Comparison of ENCODE assay signal across 8 mouse cellular contexts in the genomic region with DNA sequence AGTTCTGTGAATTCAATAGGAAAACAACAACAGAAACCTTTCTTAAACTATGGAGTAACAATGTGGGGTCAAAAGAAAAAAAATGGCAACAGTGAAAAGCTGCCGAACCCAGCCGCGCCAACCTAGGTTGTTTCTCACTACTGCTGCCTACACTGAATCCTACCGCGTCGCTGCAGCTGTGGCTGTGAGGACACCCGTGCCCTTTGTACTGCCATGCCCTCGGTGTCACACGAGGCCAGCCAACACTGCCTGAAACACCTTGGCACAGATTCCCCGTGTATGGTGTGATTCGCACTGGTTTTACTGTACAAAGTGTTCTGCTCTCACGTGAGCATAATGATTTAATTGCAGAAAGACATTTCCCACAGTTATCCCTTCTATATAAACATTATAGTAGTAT. TPM values are rescaled to one million over a fixed set of nuclear protein-coding genes. Genes with fewer than 3 reads are reported as not detected.
A peak's percentile ranks its signal among the peaks of the same experiment; 100 is the strongest.
DNase-seq lines count a peak whose midpoint lies in the region; ATAC-seq and TF ChIP-seq lines count a peak whose summit lies in the region.

No protein-coding gene starts in this region.

- 20% methylated on average over 12 of the region's 12 CpGs for WGBS in heart, embryonic 11.5 days (ENCODE audit: insufficient replicate concordance)
- WGBS in kidney, embryonic 16.5 days, result 16% methylated on average over 12 of the region's 12 CpGs

- H3K9ac ChIP-seq in heart, embryonic 11.5 days (ENCODE audit: low read depth, low read length), result peak overlapping the region; percentile 97
- peak overlapping the region; percentile 92 for H3K9ac ChIP-seq in kidney, embryonic 16.5 days (replicated peaks; ENCODE audit: low read length)

- peak overlapping the region; percentile 31 for H3ac ChIP-seq in C2C12 (ENCODE audit: control insufficient read depth, insufficient read length, low read depth)

- peak overlapping the region; percentile 68 for H3K4me2 ChIP-seq in heart, embryonic 11.5 days
- peak overlapping the region; percentile 63 for H3K4me2 ChIP-seq in kidney, embryonic 16.5 days (replicated peaks; ENCODE audit: low read depth, low read length)

- H3K27me3 ChIP-seq in C2C12 (ENCODE audit: control insufficient read depth, insufficient read depth, insufficient read length), result no peaks in the 10 kb centered on the region
- no peaks in the 10 kb centered on the region for H3K27me3 ChIP-seq in heart, embryonic 11.5 days (ENCODE audit: control insufficient read depth, insufficient read depth, low read length)
- no peaks in the 10 kb centered on the region for H3K27me3 ChIP-seq in kidney, embryonic 16.5 days (ENCODE audit: insufficient read depth, low read length)
- no peaks in the 10 kb centered on the region for H3K27me3 ChIP-seq in splenic B cell, adult 2 months (ENCODE audit: control insufficient read depth, insufficient read depth, low read length, poor library complexity, severe bottlenecking)

- peaks cover 9% of the 10 kb centered on the region for H3K79me3 ChIP-seq in C2C12 (ENCODE audit: low read depth)

- TF ChIP-seq CTCF in C2C12 (IDR thresholded peaks at IDR 0.05; ENCODE audit: control insufficient read depth, insufficient read depth, insufficient read length), result no peak

- DNase-seq in MN1 (ENCODE audit: low spot score), result peak; percentile 33
- peak; percentile 7 for DNase-seq in embryo, embryonic 11.5 days (ENCODE audit: low read depth, low spot score)
- DNase-seq in lung, postnatal 4 days, result peak; percentile 18 to 28
- DNase-seq in splenic B cell, adult 2 months (ENCODE audit: low read depth, low spot score), result peak; percentile 22
- no peak for DNase-seq in ovary, postnatal 14 days (ENCODE audit: low spot score)

- H3K27ac ChIP-seq in heart, embryonic 11.5 days (ENCODE audit: low read depth, low read length), result no peak overlapping the region
- 0 out of 2 replicates have a peak overlapping the region, but pooled peaks have one; percentile 34 for H3K27ac ChIP-seq in kidney, embryonic 16.5 days (ENCODE audit: low read length)

- peaks cover 5% of the 10 kb centered on the region; the same call in 1 of the 2 replicates for H3K4me1 ChIP-seq in heart, embryonic 11.5 days (ENCODE audit: control insufficient read depth, insufficient read depth, low read length)
- peaks cover 13% of the 10 kb centered on the region for H3K4me1 ChIP-seq in kidney, embryonic 16.5 days (ENCODE audit: insufficient read depth, low read length)

- H3K9me3 ChIP-seq in heart, embryonic 11.5 days (replicated peaks; ENCODE audit: control insufficient read depth, low read length), result no peaks in the 10 kb centered on the region
- H3K9me3 ChIP-seq in kidney, embryonic 16.5 days (ENCODE audit: low read length), result no peaks in the 10 kb centered on the region

- peaks cover 16% of the 10 kb centered on the region for H3K79me2 ChIP-seq in C2C12 (ENCODE audit: control insufficient read depth, insufficient read depth)

- peaks cover 15% of the 10 kb centered on the region for H3K36me3 ChIP-seq in C2C12 (ENCODE audit: control insufficient read depth, insufficient read depth)
- 0 out of 2 replicates have a peak, but pooled peaks cover 3% of the 10 kb centered on the region for H3K36me3 ChIP-seq in heart, embryonic 11.5 days (ENCODE audit: control insufficient read depth, insufficient read depth, low read length)
- peaks cover 12% of the 10 kb centered on the region; the same call in 1 of the 2 replicates for H3K36me3 ChIP-seq in kidney, embryonic 16.5 days (ENCODE audit: insufficient read depth, low read length)
- H3K36me3 ChIP-seq in splenic B cell, adult 2 months (ENCODE audit: control insufficient read depth, insufficient read depth, low read length, poor library complexity, severe bottlenecking), result no peaks in the 10 kb centered on the region

- ATAC-seq in heart, embryonic 11.5 days (replicated peaks; ENCODE audit: insufficient number of reproducible peaks, low FRiP score, low TSS enrichment), result no peak
- no peak for ATAC-seq in kidney, embryonic 16.5 days (ENCODE audit: low FRiP score, low TSS enrichment)

- H3K4me3 ChIP-seq in C2C12 (ENCODE audit: insufficient read depth, poor library complexity, severe bottlenecking), result peak overlapping the region; percentile 14
- H3K4me3 ChIP-seq in heart, embryonic 11.5 days (ENCODE audit: low read depth, low read length), result peak overlapping the region; percentile 99
- H3K4me3 ChIP-seq in kidney, embryonic 16.5 days (ENCODE audit: low read length), result peak overlapping the region; percentile 93

TF ChIP-seq in C2C12, 6 proteins besides CTCF, POLR2A, EP300 and RAD21:
- TF ChIP-seq MYOD1 (IDR thresholded peaks at IDR 0.05; ENCODE audit: control insufficient read depth, insufficient read length, low read depth) (no peak), MAX (IDR thresholded peaks at IDR 0.05) (no peak), FOSL1 (IDR thresholded peaks at IDR 0.05; ENCODE audit: insufficient read depth, low read length, poor library complexity, severe bottlenecking) (no peak), USF1 (IDR thresholded peaks at IDR 0.05; ENCODE audit: low read depth) (no peak), MYOG (IDR thresholded peaks at IDR 0.05; ENCODE audit: control insufficient read depth, extremely low read depth, insufficient read length) (no peak), CEBPB (IDR thresholded peaks at IDR 0.05; ENCODE audit: low read depth) (no peak)
TF ChIP-seq in C2C12: peak in this region for 0.

RNA-seq across cellular contexts. Expression of a gene that starts 0.9 kb away (rescaled TPM):
- polyA plus RNA-seq in C2C12 (2012; fragmentation: generic; extraction: Trizol), result 42.1 TPM
- 122 and 144 TPM in 2 replicates for polyA plus RNA-seq in heart, embryonic 11.5 days (2014; fragmentation: Nextera tagmentation; extraction: Ambion mirVana)
- polyA plus RNA-seq in kidney, embryonic 16.5 days (2015; fragmentation: Nextera tagmentation; extraction: Ambion mirVana), result 64.0 and 67.9 TPM in 2 replicates

RNA-seq across cellular contexts. Expression of a gene that starts 43.2 kb away (rescaled TPM):
- 3.6 TPM for polyA plus RNA-seq in C2C12 (2012; fragmentation: generic; extraction: Trizol)
- 20.2 and 21.3 TPM in 2 replicates for polyA plus RNA-seq in heart, embryonic 11.5 days (2014; fragmentation: Nextera tagmentation; extraction: Ambion mirVana)
- polyA plus RNA-seq in kidney, embryonic 16.5 days (2015; fragmentation: Nextera tagmentation; extraction: Ambion mirVana), result 17.0 and 17.9 TPM in 2 replicates

RNA-seq across cellular contexts. Expression of a gene that starts 43.3 kb away (rescaled TPM):
- 2.5 TPM for polyA plus RNA-seq in C2C12 (2012; fragmentation: generic; extraction: Trizol)
- polyA plus RNA-seq in heart, embryonic 11.5 days (2014; fragmentation: Nextera tagmentation; extraction: Ambion mirVana), result 1.8 and 3.1 TPM in 2 replicates
- 4.9 and 5.3 TPM in 2 replicates for polyA plus RNA-seq in kidney, embryonic 16.5 days (2015; fragmentation: Nextera tagmentation; extraction: Ambion mirVana)

RNA-seq across cellular contexts. Expression of a gene that starts 56.7 kb away (rescaled TPM):
- polyA plus RNA-seq in C2C12 (2012; fragmentation: generic; extraction: Trizol), result 195 TPM
- 292 and 318 TPM in 2 replicates for polyA plus RNA-seq in heart, embryonic 11.5 days (2014; fragmentation: Nextera tagmentation; extraction: Ambion mirVana)
- 232 and 245 TPM in 2 replicates for polyA plus RNA-seq in kidney, embryonic 16.5 days (2015; fragmentation: Nextera tagmentation; extraction: Ambion mirVana)

RNA-seq across cellular contexts. Expression of a gene that starts 56.8 kb away (rescaled TPM):
- 244 TPM for polyA plus RNA-seq in C2C12 (2012; fragmentation: generic; extraction: Trizol)
- 572 and 623 TPM in 2 replicates for polyA plus RNA-seq in heart, embryonic 11.5 days (2014; fragmentation: Nextera tagmentation; extraction: Ambion mirVana)
- 417 and 453 TPM in 2 replicates for polyA plus RNA-seq in kidney, embryonic 16.5 days (2015; fragmentation: Nextera tagmentation; extraction: Ambion mirVana)

Comparison
In these comparisons a context has a peak if more than half of its experiments do, and no peak if none do; other contexts are left out.
1. H3K4me3 ChIP-seq: peak in every context shown above with its lines; median percentile 99 in heart, embryonic 11.5 days; 93 in kidney, embryonic 16.5 days; 14 in C2C12.